Mouse (Mus musculus): Measurements from ENCODE around the gene Psmd12.

DNA sequence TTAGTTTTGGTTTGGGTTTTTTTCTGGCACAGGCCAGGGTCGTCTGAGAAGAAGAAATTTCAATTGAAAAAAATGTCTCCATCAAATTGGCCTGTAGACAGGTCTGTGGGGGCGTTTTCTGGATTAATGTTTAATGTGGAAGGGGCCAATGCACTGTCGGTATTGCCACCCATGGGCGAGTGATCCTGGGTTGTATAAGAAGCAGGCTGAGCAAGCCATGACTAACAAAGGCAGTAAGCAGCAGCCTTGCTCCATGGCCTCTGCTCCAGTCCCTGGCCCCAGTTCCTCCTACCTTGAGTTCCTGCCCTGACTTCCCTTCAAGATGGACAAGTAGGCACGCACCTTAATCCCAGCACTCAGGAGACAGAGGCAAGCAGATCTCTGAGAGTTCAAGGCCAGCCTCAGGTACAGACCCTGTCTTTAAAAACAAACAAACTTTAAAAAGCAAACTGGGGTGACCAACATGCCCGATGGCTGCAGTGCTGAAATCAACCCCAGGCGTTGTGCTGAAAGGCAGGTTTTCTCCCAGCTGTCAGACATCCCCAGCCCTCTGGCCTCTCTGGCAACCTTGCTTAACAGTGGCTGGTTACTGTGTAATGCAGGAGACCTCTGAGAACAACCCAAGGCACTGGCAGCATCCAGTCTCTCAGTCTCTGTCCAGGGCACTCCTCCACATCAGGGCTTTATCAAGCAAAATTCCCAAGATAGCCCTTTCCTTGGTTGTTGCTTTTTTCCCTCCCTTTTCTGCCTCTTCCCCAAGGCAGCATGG is 47.9 kb upstream of the Psmd12 start:
- TF ChIP-seq CTCF (IDR thresholded peaks at IDR 0.05; ENCODE audit: borderline replicate concordance, extremely low read depth, insufficient read depth, insufficient read length) (no peak), POLR2A (IDR thresholded peaks at IDR 0.05; ENCODE audit: borderline replicate concordance, extremely low read depth, insufficient read depth, insufficient read length, poor library complexity, severe bottlenecking) (no peak)

Data from brain, embryonic 14.5 days (tissue).